Mouse (Mus musculus) forebrain, embryonic 11.5 days (tissue): ENCODE results near the gene Sestd1. TPM values are rescaled to one million over a fixed set of nuclear protein-coding genes. Genes with fewer than 3 reads are reported as not detected.
A peak's percentile ranks its signal among the peaks of the same experiment; 100 is the strongest.

ENCODE experiments used
- ATAC-seq: fragments of 200-750 bp; cut with Nextera tagmentation; replicated peaks from 2 replicates; pipeline ENCODE4 v1.8.0; 2017; ENCODE audit warnings: moderate TSS enrichment; ENCODE audit not compliant: low FRiP score
- DNase-seq: peaks from one replicate; pipeline ENCODE4 v3.0.0-alpha.2; 2017; ENCODE audit warnings: low spot score
- H3K27ac ChIP-seq: fragments of 300-500 bp; sonication (generic); 2 replicates; pipeline ENCODE4 v1.5.1; 2014; ENCODE audit warnings: low read depth, low read length
- H3K27me3 ChIP-seq: fragments of 300-500 bp; sonication (generic); 2 replicates; pipeline ENCODE4 v1.6.1; 2014; ENCODE audit warnings: mild to moderate bottlenecking, low read length, mixed read lengths; ENCODE audit not compliant: control insufficient read depth, insufficient read depth
- H3K36me3 ChIP-seq: fragments of 300-500 bp; sonication (generic); 2 replicates; pipeline ENCODE4 v1.6.1; 2014; ENCODE audit warnings: mild to moderate bottlenecking, low read length, moderate library complexity, mixed read lengths; ENCODE audit not compliant: control insufficient read depth, insufficient read depth
- H3K4me1 ChIP-seq: fragments of 300-500 bp; sonication (generic); replicated peaks from 2 replicates; pipeline ENCODE4 v1.6.1; 2014; ENCODE audit warnings: low read length, mixed read lengths; ENCODE audit not compliant: control insufficient read depth, insufficient read depth
- H3K4me2 ChIP-seq: fragments of 300-500 bp; sonication (generic); 2 replicates; pipeline ENCODE4 v1.6.1; 2014; ENCODE audit warnings: low read depth, mild to moderate bottlenecking, low read length, moderate library complexity, mixed read lengths; ENCODE audit not compliant: severe bottlenecking
- H3K4me3 ChIP-seq: fragments of 300-500 bp; sonication (generic); 2 replicates; pipeline ENCODE4 v1.5.1; 2014; ENCODE audit warnings: low read depth, low read length
- H3K9ac ChIP-seq: fragments of 300-500 bp; sonication (generic); 2 replicates; pipeline ENCODE4 v1.6.1; 2014; ENCODE audit warnings: low read length
- H3K9me3 ChIP-seq: fragments of 300-500 bp; sonication (generic); 2 replicates; pipeline ENCODE4 v1.6.1; 2016; ENCODE audit warnings: low read length, mixed read lengths; ENCODE audit not compliant: control insufficient read depth
- WGBS: fragments of 180-500 bp; shearing (Covaris S2); extraction: QIAGEN DNeasy Blood & Tissue Kit; methylation state at CpG from one replicate; pipeline ENCODE4 v1.1.7; 2014; 5-methylcytosine and 5-hydroxymethylcytosine counted together
- polyA plus RNA-seq: library from polyadenylated mRNA; unstranded; fragments of >200 nt; fragmentation: Nextera tagmentation; extraction: Ambion mirVana; gene quantifications from 2 replicates; pipeline ENCODE4 v1.2.1, GENCODE M21; 2014

Sestd1 gene
- polyA plus RNA-seq, 1 experiment from 2014 or later: 26.0 TPM

GRCm38 (mm10) chr2:77279861-77280511, 406 bp downstream of the Sestd1 start:
- Histone ChIP-seq H3K36me3 (no peaks in the 10 kb centered on the region), H3K27me3 (no peaks in the 10 kb centered on the region), H3K27ac (0 out of 2 replicates have a peak overlapping the region, but pooled peaks have one; percentile 58), H3K4me3 (peak overlapping the region; percentile 90), H3K9ac (peak overlapping the region; percentile 97), H3K4me1 (no peaks in the 10 kb centered on the region), H3K4me2 (peak overlapping the region; percentile 54), H3K9me3 (no peaks in the 10 kb centered on the region)
- DNase-seq: peak; percentile 77
- 2% methylated on average over 27 of the region's 57 CpGs for WGBS
- peak; percentile 65 for ATAC-seq

GRCm38 (mm10) chr2:77277272-77277671, 3.1 kb downstream of the Sestd1 start:
- Histone ChIP-seq H3K4me1 (no peaks in the 10 kb centered on the region), H3K36me3 (no peaks in the 10 kb centered on the region), H3K4me3 (no peak overlapping the region), H3K9ac (no peak overlapping the region), H3K9me3 (no peaks in the 10 kb centered on the region), H3K27me3 (no peaks in the 10 kb centered on the region), H3K4me2 (no peak overlapping the region), H3K27ac (no peak overlapping the region)
- DNase-seq (no peak), ATAC-seq (no peak)
- WGBS: 75% methylated on average over 4 of the region's 4 CpGs

GRCm38 (mm10) chr2:77275851-77276250, 4.5 kb downstream of the Sestd1 start:
- Histone ChIP-seq H3K9ac (no peak overlapping the region), H3K4me2 (no peak overlapping the region), H3K9me3 (no peaks in the 10 kb centered on the region), H3K27ac (no peak overlapping the region), H3K27me3 (no peaks in the 10 kb centered on the region), H3K36me3 (no peaks in the 10 kb centered on the region), H3K4me1 (no peaks in the 10 kb centered on the region), H3K4me3 (no peak overlapping the region)
- no peak for DNase-seq
- ATAC-seq: no peak
- 95% methylated on average over 5 of the region's 5 CpGs for WGBS

GRCm38 (mm10) chr2:77274976-77275641, 5.3 kb downstream of the Sestd1 start:
- H3K4me1 ChIP-seq: no peaks in the 10 kb centered on the region
- no peak for ATAC-seq
- no peak for DNase-seq
- no peak overlapping the region for H3K27ac ChIP-seq
- H3K27me3 ChIP-seq: no peaks in the 10 kb centered on the region
- no peak overlapping the region for H3K9ac ChIP-seq
- H3K4me3 ChIP-seq: no peak overlapping the region
- H3K36me3 ChIP-seq: no peaks in the 10 kb centered on the region
- no peaks in the 10 kb centered on the region for H3K9me3 ChIP-seq
- no peak overlapping the region for H3K4me2 ChIP-seq
- WGBS: 90% methylated on average over 9 of the region's 9 CpGs

DNA sequence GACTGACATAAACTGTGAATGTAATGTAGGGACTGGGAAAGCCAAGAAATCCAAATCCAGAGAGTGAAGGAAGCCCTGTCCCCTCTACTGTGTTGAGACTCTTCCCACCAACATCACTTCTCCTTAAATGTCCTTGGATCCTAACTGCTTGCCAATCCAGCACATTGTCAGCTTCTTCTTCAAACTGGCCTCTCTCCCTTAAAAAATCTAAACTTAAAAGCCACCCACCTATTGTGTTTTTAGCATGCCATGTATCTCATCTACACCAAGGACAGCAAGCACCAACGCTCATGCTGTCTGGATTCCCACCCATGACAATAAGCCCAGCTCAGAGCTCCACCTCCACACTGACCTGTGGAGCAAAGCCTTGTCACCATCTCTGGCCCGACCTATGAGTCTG, 7.4 kb downstream of the Sestd1 start:
- H3K9ac ChIP-seq: no peak overlapping the region
- no peaks in the 10 kb centered on the region for H3K9me3 ChIP-seq
- no peaks in the 10 kb centered on the region for H3K4me1 ChIP-seq
- no peak overlapping the region for H3K4me3 ChIP-seq
- no peak for ATAC-seq
- 95% methylated on average over 2 of the region's 2 CpGs for WGBS
- no peaks in the 10 kb centered on the region for H3K27me3 ChIP-seq
- no peak for DNase-seq
- no peak overlapping the region for H3K4me2 ChIP-seq
- H3K27ac ChIP-seq: no peak overlapping the region
- H3K36me3 ChIP-seq: no peaks in the 10 kb centered on the region

GRCm38 (mm10) chr2:77270781-77271180, 9.6 kb downstream of the Sestd1 start:
- no peak for ATAC-seq
- no peak overlapping the region for H3K9ac ChIP-seq

DNA sequence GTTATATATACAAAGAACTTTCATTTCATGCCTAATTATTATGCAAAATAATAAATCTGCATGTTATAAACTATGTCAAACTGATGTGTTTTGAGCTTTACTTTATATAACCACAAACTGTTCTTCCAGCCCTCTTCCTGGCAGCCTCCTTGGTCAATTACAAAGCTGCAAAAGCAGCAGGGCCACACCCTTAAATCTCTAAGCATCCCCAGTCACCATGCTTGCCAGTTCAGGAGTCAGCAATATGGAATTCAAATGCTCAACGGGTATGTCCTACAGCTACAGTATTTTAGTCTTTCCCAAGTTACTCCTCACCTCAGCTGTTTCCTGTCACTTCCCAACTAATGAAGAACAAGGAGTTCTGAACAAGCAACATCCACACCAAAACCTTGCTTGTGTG, 10.3 kb downstream of the Sestd1 start:
- H3K27ac ChIP-seq: no peak overlapping the region
- no peaks in the 10 kb centered on the region for H3K36me3 ChIP-seq
- no peak for ATAC-seq
- no peak overlapping the region for H3K4me2 ChIP-seq
- H3K9ac ChIP-seq: no peak overlapping the region
- 88% methylated on average over 1 of the region's 1 CpGs for WGBS
- no peaks in the 10 kb centered on the region for H3K9me3 ChIP-seq
- no peak overlapping the region for H3K4me3 ChIP-seq
- no peaks in the 10 kb centered on the region for H3K4me1 ChIP-seq
- no peak for DNase-seq
- H3K27me3 ChIP-seq: no peaks in the 10 kb centered on the region

More at GRCm38 (mm10) chr2:77270781-77271180, 9.6 kb downstream of the Sestd1 start:
- Histone ChIP-seq H3K36me3 (no peaks in the 10 kb centered on the region), H3K4me1 (no peaks in the 10 kb centered on the region), H3K27me3 (no peaks in the 10 kb centered on the region), H3K4me3 (no peak overlapping the region), H3K9me3 (no peaks in the 10 kb centered on the region), H3K4me2 (no peak overlapping the region), H3K27ac (no peak overlapping the region)
- no peak for DNase-seq
- WGBS: 90% methylated on average over 7 of the region's 7 CpGs

- Histone ChIP-seq H3K4me1 (peaks cover 2% of the 10 kb centered on the region; the same call in 1 of the 2 replicates), H3K4me2 (no peak overlapping the region), H3K27ac (no peak overlapping the region), H3K9me3 (no peaks in the 10 kb centered on the region), H3K9ac (no peak overlapping the region), H3K4me3 (no peak overlapping the region), H3K27me3 (no peaks in the 10 kb centered on the region), H3K36me3 (no peaks in the 10 kb centered on the region)
- DNase-seq: no peak
- no peak for ATAC-seq
- WGBS: 91% methylated on average over 5 of the region's 5 CpGs
Measured at GRCm38 (mm10) chr2:77268612-77269239, 11.7 kb downstream of the Sestd1 start.
